Mouse (Mus musculus) right cerebral cortex, adult 2 months (tissue): Measurements from ENCODE around the gene Clstn2.

Experiments
- DNase-seq, 2 experiments: peaks; one replicate each; pipeline ENCODE4 v3.0.0; 2021 to 2022; ENCODE audit warnings: low spot score in 2 of 2

Clstn2 gene

DNA sequence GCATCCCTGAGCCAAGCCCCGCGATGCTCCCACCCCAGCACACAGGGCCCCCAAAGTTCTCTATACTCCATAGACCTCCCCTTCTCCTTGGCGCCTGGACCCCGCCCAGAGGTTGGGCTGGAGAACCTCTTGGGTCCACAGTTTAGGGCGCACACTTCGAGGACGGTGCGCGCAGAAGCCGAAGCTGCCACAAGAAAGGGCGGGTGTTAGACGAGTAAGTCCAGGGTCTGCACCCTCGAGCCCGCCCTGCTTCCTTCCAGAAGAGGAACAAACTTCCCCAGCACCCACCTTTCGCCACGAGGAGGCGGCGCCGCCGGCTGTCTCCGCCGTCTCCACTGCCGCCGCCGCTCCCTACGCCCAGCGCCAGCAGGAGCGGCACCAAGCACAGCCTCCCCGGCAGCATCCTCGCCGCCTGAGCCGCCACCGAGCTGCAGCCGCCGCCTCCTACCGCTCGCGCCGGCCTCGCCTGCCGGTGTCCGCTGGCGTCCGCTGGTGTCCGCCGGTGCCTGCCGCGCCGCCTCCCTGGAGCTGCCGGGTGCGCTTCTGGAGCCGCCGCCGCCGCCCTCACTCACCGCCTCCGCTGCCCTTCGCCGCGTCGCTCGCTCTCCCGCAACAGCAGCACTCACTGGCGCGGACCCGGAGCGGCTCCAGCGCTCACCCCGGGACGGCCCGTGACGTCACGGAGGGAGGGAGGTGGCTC, at the start of gene Clstn2:
Clstn2 (minus strand) TSS at position 609 of the 700 bp plus-strand sequence.
- peak; percentile 74 to 82 for DNase-seq

DNA sequence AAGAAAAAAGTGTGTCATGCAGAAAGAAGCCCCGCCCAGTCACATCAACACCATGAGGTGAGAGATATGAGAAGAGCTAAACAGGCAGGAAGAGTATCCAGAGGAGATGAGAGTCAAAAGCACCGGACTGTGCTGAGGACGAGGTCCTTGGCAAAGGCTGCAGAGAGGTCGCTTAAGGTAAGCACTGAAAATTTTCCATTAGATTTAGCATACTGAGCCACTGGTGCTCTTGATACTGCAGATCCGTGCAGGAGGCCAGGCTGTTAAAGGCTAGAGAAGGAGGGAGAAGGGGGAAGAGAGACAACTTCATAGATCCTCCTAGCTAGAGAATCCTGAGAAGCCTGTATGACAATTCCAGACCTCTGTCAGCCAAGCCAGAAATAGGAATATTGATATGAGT, 34.8 kb upstream of the Clstn2 start:
- no peak for DNase-seq

DNA sequence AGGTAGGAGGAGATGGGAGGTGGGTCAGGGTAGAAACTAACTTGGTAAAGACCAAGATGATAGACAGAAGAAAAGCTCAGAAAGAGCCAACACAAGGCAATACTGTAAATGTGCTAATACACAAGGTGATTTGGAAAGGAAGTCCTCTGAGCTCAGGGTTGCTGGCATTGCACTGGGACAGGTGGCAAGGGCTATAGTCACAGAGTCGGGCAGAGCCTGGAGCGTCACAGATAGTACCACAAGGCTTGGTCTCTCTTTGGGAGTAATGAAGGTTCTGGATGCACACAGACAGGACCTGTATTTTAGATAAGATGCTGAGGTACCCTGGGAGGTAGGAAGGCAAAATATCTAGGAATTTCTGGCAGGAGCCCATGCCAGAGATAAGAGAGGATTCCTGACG, 28.7 kb upstream of the Clstn2 start:
- no peak for DNase-seq

DNA sequence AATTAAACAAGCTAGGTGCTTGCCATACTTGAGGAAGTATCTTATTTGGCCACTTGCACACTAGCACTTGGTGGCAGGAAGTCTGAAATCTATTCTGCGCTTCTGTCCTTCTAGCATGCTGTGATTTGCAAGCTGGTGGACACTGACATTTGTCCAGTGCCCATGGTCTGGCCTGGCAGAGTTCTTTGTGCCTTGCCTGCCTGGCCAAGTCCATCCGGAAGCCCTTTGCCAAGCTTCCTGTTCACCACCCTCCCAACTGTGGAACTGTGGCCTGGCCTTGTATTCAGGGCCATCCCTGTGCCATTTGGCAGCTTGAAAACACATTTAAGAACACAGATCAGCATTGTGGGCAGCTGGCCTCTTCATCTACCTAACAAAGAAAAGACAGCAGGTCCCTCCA, 24.3 kb upstream of the Clstn2 start:
- no peak for DNase-seq

DNA sequence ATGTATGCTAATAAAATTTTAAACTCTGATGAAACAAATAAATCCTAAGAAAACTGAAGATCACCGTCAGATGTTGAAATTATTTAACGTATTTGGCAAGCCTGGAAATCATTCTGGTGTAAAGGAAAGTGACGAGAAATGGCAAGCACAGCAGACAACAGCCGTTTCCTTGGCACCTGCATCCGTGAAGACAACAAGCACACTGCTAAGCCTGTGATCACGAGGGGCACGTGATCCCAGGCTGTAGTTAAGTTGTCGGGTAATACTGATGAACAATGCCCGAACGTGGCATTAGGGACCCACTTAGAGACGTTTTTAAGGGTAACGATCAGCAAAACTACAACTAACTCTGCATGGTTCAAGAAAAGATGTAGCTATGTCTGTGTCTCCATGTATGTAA, 18.4 kb upstream of the Clstn2 start:
- DNase-seq = no peak

DNA sequence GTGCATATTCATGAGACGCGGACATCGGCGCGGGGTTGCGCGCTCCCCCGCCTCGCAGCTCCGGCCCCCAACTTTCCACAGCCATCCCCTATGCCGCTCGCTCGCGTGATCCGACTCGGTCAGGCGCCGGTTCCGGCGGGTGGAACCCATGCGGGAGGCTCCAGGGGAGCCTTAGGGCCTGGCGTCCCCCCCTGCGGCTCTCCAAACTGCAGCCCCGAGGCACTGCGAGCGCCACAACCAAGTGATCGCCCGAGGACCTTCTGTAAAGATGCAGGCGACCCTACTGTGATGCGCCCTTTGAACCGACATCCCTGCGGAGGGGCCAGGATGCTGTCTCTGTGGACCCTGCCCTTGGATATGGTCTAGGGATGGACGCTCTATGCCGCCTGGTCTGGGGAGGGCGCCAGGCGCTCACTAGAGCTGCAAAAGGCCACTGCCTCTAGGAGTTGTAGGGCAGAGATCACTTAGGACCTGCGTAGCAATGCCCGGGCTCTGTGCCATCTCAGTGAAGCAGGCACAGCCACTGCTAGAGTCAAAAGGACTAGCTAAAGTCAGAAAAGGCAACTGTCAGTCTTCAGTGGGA, 383 bp upstream of the Clstn2 start:
- peak; percentile 41 to 53 for DNase-seq

DNA sequence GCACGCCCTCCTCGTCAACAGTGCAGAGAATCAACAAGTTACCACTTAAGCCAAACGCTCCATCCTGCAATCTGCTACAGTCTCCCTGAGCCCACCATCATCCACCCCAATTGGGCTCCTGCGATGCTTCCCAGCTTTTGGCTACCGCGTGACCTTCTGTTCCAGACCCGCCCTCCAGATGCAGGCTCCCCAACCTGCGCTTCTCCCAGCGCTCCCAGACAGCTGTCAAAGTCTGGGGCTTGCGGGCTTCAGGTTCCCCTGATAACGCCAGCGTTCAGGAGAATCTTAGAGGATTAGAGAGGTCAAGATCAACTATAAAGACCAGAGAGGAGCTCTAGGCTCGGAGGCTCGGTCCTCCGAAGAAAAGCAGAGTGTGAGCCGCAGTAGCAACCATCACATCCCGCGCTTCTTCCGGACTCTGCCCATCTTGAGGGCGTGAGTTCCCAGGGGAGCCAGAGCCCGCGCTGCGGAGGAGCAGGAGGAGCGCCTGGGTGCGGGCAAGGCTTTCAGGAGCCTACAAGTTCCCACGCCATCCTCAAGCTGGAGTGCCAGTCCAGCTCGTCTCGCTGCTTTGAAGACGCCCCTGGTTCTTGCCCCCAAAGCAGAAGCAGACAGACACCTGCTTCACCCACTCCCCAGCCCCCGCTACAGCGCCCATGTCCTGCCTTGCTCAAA, 946 bp downstream of the Clstn2 start:
- peak; percentile 46 to 55 for DNase-seq

DNA sequence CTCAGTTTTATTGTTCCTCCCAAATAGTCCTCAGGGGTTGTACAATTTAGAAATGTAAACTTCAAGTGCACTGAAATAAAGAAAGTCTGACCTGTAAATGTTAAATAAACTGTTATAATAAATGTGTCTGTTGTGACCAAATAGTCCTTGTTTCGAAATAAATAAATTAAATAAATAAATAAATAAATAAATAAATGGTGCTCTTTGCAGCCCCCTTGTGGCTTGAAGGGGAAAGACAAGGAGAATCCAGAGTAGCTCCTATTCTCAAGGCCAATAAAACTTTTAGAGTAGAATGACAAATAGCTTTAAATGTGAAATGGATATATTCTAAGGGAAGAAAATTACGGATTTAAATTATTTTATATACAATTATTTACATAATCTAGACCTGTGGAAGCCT, 2.3 kb downstream of the Clstn2 start:
- peak; percentile 37 to 64 for DNase-seq

DNA sequence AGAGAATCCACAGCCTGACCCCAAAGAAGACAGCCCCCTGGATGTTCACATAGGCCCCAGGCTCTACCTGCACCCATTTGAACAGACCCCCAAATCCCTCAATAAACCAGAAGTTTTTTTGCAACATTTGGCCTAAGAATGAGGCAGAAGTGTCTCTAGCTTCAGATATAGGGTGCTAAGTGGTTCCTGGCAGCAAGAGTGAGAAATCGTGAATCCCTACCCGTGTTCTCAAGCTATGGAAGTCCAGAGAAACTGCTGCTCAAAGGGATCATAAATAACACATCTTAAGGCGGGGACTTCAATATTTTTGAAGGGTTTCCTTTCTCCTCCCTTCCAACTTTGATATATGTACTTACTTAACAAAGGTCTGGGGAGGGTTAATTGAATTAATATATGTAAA, 7.4 kb downstream of the Clstn2 start:
- DNase-seq = no peak

DNA sequence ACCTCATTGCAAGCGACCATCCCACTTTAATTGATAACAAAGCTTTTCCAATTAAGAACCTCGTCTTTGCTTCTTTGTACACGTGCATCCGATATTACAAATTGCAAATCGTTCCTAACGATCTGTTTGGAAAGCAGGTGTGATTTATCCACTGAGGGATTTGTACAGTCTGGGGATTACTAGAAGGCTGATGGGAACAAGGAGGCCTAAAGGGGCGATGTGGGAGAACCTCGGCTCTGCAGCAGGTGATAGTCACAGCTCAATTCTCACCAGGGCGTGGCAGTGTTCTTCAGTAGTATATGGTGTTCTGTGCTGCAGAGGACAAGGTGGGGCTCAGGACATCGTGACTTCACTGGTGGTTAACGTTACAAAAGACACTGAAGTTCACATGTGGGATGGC, 9.9 kb downstream of the Clstn2 start:
- DNase-seq = no peak

DNA sequence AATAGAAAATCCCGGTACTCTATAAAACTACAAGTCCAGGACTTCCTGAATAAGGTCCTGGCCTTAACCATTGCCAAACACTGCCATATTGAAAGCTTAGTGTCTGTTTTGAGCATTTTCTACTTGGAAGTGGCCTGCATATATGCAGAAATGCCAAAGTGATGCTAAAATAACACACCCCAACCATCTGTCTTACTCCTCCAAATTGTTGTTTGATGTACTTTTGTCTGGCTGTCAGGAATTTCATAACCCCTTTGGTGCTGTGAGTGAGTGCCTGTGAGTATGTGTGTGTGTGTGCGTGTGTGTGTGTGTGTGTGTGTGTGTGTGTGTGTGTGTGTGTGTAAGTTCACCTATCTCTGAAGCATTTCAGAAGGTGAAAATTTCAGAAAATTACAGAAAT, 13.1 kb downstream of the Clstn2 start:
- DNase-seq = no peak

DNA sequence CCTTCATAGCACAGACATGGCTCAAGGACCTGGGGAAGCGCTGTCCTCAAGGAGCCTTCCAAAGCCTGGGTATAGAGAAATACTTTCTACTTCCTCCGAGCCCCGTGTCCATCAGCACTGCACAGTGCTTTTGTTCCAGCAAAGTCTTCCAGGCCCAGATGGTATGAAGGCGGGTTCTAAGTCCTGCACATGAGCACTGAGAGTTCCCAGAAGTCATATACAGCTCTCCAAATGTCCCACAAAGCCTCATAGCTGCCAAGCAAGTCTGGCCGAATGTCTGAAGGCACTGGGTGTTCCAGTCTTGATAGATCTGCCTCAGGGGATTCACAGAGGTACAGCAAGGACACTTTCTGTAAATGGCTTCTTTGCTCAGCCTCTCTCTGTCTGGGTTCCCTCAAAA, 14.3 kb downstream of the Clstn2 start:
- DNase-seq = peak; percentile 56 to 58

DNA sequence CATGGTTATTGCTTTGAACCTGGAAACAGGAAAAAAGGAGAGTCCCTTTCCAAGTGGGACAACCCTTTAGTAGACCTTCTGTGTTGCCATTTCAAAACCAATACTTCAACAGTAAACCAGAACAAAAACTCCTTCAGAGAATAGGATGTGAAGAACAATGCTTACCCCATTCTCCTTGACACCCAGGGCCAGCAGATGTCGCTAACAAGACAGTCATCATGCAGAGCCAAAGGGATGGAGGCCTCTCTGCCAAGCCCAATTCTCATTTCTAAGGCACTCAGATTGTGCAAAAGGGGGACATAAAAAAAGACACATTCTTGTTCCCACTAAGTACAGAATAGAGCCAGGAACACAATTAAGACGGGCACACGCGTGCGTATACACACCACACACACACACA, 16.4 kb downstream of the Clstn2 start:
- no peak for DNase-seq

DNA sequence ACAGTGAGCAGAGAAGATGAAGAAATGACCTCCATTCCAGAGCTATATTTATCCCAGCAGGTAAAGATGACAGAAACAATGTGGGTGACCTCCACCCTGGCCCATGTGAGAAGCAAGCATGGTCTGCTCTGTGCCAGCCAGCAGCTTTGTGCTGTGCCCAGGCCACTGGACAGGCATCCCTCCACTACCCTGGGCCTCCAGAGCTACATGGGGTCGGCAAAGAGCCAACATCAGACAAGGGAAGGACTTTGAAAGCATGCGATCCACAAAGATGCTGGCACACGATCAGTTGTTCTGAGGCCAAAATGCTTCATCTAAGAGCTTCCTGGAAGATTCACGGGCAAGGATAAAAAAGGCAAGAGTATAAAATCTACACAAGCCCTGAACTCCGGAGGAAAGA, 36.6 kb downstream of the Clstn2 start:
- no peak for DNase-seq

DNA sequence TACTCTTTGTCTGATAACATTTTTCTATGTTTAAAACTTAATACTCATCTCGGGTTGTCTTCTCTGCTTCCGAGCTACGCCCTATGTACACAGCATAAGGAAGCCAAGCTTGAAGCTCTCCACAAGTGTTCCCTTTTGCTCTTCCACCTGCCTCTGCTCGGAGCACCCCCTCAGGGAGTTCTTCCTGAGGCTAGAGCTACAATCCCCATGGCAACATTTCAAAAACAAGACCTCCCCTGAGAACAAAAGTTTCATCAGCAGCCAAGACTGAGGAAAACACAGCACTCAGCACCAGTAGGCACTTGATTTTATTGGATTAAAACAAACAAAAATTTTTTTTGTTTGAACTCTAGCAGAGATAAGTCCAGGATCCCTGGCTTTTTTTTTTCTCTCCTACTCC, 37.3 kb downstream of the Clstn2 start:
- DNase-seq = no peak

DNA sequence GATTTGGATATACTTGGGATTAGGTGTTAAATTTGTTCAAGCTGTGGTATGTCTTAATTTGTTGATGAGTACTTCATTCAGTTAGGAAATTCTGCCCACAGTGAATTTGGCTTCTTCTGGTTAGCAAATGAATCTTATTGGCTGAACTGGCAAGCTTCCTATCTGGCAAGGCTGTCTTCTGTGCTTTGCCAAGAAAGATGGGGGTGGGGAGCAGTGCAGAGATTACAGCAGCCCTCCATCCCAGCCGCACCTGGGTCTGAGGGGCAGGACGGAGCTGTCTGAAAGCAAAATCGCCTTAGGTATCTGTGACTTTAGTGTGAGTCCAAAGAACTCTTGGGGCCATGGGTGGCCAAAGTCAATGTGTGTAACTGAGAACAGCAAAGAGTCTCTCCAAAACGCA, 40.9 kb downstream of the Clstn2 start:
- no peak for DNase-seq

DNA sequence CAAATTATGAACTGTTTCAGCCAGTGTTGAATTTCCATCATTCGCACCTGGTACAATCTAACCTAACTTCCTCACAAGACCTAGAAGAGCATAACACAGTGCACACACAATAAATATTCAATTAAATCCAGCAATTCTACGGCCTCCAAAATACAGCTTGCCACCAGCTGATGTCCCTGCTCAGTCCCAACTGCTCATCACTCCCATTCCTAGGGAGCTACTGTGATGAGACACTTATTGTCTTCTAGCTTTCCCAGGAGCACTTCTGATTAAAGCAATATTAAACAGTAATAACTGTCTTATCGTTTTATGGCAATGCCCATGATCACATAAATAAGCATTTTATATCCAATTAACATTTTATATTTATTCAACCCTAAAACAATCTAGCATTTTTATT, 55.6 kb downstream of the Clstn2 start:
- DNase-seq = no peak

DNA sequence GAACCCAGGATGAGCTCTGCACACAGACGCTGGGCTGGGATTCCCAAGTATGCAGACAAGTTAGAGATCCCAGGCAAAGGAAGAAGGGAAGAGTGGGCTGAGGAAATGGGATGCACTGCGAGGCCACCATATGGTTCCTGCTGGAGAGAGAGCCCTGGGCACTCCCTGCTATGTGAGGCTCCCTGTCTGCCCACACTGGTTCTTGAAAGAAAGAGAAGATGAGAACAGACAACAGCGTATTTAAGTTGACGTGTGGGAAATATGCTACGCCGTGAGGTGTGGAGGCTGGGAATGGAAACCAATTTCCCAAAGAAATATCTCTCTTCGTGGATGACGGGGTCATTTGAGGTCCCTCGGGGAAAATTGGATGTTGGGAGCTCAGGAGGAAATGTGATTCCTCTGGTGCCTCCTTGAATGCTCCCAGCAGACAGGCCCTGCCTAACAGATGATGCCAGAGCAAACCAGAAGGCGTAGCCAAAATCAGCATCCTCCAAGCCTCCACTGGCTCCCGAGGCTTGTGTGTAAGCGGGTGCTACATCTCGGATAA, 58.1 kb downstream of the Clstn2 start:
- peak; percentile 56 to 67 for DNase-seq

DNA sequence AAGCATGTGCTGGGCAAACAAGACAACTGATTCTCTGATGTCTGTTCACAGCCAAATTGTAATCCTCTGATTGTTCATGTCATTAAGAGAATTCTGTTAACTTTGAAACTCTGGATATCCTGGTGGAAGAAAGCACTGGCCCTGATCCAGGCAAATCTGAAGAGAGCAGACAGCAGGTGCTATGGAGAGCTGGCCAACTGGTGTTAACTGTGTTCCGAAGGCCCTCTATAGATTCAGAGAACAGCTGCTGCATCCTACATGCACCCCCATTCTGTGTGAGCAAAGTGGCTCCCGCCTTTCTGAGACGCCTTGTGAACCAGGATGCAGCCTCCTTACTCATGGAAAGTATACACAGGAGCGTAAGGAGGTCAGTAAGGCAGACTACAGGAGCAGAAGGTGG, 66.3 kb downstream of the Clstn2 start:
- DNase-seq = peak; percentile 45 to 48

DNA sequence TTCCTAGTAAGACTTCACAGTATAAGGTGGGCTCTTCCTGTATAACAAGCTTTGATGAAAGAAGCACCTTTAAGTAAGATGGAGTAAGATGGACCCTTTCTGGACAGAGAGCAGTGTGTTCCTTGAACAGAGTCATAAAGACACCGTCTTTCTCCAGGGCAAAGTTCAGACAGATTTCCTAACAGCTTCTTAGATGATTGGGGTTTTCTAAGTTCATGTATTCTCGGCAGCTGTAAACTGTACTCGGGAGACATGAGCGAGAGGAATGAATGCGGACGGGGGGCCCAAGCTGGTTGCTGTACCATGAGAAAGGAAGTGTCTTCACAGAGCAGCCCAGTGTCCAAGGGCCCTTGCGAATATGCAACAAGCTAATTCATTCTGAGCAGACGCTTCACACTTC, 75.5 kb downstream of the Clstn2 start:
- DNase-seq = no peak

DNA sequence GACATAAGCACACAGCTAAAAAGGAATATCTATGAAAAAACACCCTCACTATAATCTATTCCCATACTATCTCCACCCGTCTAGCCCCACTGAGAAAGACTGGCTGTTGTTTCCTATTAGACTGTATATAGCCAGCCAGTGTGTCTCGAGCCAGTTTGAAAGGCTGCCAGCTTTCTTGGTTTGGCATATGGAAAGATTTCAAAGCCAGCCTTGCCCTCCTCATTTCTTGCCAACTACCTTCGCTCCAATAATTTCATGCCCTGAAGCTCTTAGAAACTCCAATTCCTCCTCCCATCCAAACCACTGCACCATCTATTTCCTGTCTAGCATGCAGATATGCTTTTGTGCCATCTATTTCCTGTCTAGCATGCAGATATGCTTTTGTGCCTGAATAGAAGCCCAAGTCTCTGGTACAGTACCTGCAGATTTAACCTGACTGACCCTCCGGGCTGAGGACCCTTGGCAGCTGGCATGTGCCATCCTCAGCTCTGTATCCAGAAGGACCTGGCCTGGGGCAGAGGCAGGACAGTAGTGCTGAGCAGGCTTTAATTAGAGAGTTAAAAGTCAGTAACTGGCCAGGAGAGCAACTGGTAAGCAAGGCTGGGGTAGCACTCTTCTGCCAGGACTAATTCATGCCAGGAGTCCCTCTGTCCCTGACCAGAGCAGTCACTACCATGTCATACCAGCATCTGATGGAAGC, 76.4 kb downstream of the Clstn2 start:
- DNase-seq = no peak

DNA sequence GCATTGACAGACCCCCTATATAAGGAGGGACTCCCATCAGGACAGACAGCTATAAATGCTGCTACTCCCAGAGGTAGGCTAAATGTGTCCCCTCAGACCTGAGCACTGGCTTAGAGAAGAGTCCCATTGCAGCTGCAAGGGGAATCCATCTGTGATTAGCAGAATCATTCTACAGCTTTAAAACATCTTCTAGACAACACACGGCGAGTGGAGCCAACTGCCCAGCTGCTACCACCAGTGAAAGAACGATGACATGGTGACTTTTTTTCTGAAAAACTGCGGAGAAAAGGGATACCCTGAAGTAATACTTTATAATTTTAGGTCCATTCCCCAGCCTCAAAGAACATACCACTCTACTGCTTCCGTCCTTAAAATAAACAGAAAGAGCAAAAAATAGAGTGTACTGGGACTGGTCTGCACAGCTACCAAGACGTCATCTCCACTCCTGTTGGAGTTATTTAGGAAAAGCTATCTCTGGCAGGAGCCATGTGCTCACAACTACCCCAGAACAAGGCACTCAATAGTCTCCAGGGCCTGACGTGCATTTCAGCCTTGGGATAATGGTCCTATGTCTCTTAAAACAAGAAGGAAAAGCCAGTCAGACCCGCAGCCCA, 79.1 kb downstream of the Clstn2 start:
- DNase-seq = peak in 1 of 2 experiments; percentile 18
